Mouse (Mus musculus) mesoderm, embryonic 11.5 days (tissue): ENCODE measurements around the gene Sox6.

ENCODE experiments used
- DNase-seq: peaks from one replicate; pipeline ENCODE4 v3.0.0-alpha.2; 2012; ENCODE audit warnings: low read depth, low spot score

Sox6 gene

GRCm38 (mm10) chr7:115422828-115423227, 615.8 kb downstream of the Sox6 start:
- DNase-seq: no peak

- DNase-seq: no peak
Measured at GRCm38 (mm10) chr7:115420960-115421359, 617.6 kb downstream of the Sox6 start.
